Mouse (Mus musculus): Measurements from ENCODE around the gene Ccr10. TPM values are rescaled to one million over a fixed set of nuclear protein-coding genes. Genes with fewer than 3 reads are reported as not detected.

Ccr10 gene
- 0.31 and 0.36 TPM in 2 replicates for polyA plus RNA-seq (2015; fragmentation: Nextera tagmentation; extraction: Ambion mirVana)

GRCm38 (mm10) chr11:101174851-101175628 lies at the start of gene Ccr10:
TSS of gene Ccr10 (minus strand) at chr11:101175443.
- H3K27me3 ChIP-seq (replicated peaks): peaks cover 25% of the 10 kb centered on the region
- peaks cover 74% of the 10 kb centered on the region for H3K4me1 ChIP-seq
- H3K9ac ChIP-seq: peak within 1 kb of the TSS; percentile 46
- no peaks in the 10 kb centered on the region for H3K36me3 ChIP-seq (replicated peaks)
- peak within 1 kb of the TSS; percentile 66 for H3K27ac ChIP-seq
- H3K9me3 ChIP-seq: no peaks in the 10 kb centered on the region
- ATAC-seq (replicated peaks): no peak
- H3K4me3 ChIP-seq: peak within 1 kb of the TSS; percentile 43
- WGBS: 19% methylated on average over 14 of the region's 14 CpGs
- peak within 1 kb of the TSS; percentile 57 for H3K4me2 ChIP-seq

- no peak overlapping the region for H3K9ac ChIP-seq
- H3K4me3 ChIP-seq: no peak overlapping the region
- H3K27me3 ChIP-seq (replicated peaks): no peaks in the 10 kb centered on the region
- no peak overlapping the region for H3K4me2 ChIP-seq
- ATAC-seq (replicated peaks): no peak
- no peak overlapping the region for H3K27ac ChIP-seq
- H3K4me1 ChIP-seq: peaks cover 7% of the 10 kb centered on the region
- 93% methylated on average over 3 of the region's 3 CpGs for WGBS
- H3K9me3 ChIP-seq: no peaks in the 10 kb centered on the region
- H3K36me3 ChIP-seq (replicated peaks): no peaks in the 10 kb centered on the region
Observed at GRCm38 (mm10) chr11:101224337-101224736, 49.1 kb upstream of the Ccr10 start.

- 0 out of 2 replicates have a peak, but pooled peaks cover 4% of the 10 kb centered on the region for H3K36me3 ChIP-seq (replicated peaks)
- no peak overlapping the region for H3K4me3 ChIP-seq
- H3K4me2 ChIP-seq: no peak overlapping the region
- H3K9me3 ChIP-seq: no peaks in the 10 kb centered on the region
- WGBS: 91% methylated on average over 8 of the region's 8 CpGs
- H3K27me3 ChIP-seq (replicated peaks): no peaks in the 10 kb centered on the region
- no peak for ATAC-seq (replicated peaks)
- no peak overlapping the region for H3K27ac ChIP-seq
- no peak overlapping the region for H3K9ac ChIP-seq
- peaks cover 7% of the 10 kb centered on the region for H3K4me1 ChIP-seq
Observed at GRCm38 (mm10) chr11:101221306-101221986, 46.2 kb upstream of the Ccr10 start.

- no peaks in the 10 kb centered on the region for H3K27me3 ChIP-seq (replicated peaks)
- no peak for ATAC-seq (replicated peaks)
- H3K27ac ChIP-seq: no peak overlapping the region
- H3K4me2 ChIP-seq: no peak overlapping the region
- H3K36me3 ChIP-seq (replicated peaks): 0 out of 2 replicates have a peak, but pooled peaks cover 4% of the 10 kb centered on the region
- no peak overlapping the region for H3K4me3 ChIP-seq
- no peak overlapping the region for H3K9ac ChIP-seq
- WGBS: 63% methylated on average over 2 of the region's 2 CpGs
- peaks cover 7% of the 10 kb centered on the region for H3K4me1 ChIP-seq
- no peaks in the 10 kb centered on the region for H3K9me3 ChIP-seq
Observed at GRCm38 (mm10) chr11:101220853-101221252, 45.6 kb upstream of the Ccr10 start.

- no peaks in the 10 kb centered on the region for H3K27me3 ChIP-seq (replicated peaks)
- H3K9me3 ChIP-seq: no peaks in the 10 kb centered on the region
- H3K4me3 ChIP-seq: no peak overlapping the region
- no peak for ATAC-seq (replicated peaks)
- no peak overlapping the region for H3K9ac ChIP-seq
- 86% methylated on average over 10 of the region's 10 CpGs for WGBS
- H3K4me2 ChIP-seq: no peak overlapping the region
- H3K4me1 ChIP-seq: no peaks in the 10 kb centered on the region
- H3K27ac ChIP-seq: no peak overlapping the region
- H3K36me3 ChIP-seq (replicated peaks): peaks cover 13% of the 10 kb centered on the region; the same call in 1 of the 2 replicates
Observed at GRCm38 (mm10) chr11:101218436-101219055, 43.3 kb upstream of the Ccr10 start.

GRCm38 (mm10) chr11:101216936-101217335 lies 41.7 kb upstream of the Ccr10 start:
- Histone ChIP-seq H3K9ac (no peak overlapping the region), H3K4me1 (no peaks in the 10 kb centered on the region), H3K36me3 (replicated peaks) (peaks cover 14% of the 10 kb centered on the region; the same call in 1 of the 2 replicates), H3K4me3 (no peak overlapping the region), H3K27ac (no peak overlapping the region), H3K4me2 (no peak overlapping the region), H3K27me3 (replicated peaks) (no peaks in the 10 kb centered on the region), H3K9me3 (no peaks in the 10 kb centered on the region)
- WGBS: 92% methylated on average over 5 of the region's 5 CpGs
- ATAC-seq (replicated peaks): no peak

- H3K36me3 ChIP-seq (replicated peaks): peaks cover 17% of the 10 kb centered on the region; the same call in 1 of the 2 replicates
- WGBS: 39% methylated on average over 3 of the region's 3 CpGs
- no peak overlapping the region for H3K9ac ChIP-seq
- H3K9me3 ChIP-seq: no peaks in the 10 kb centered on the region
- H3K4me1 ChIP-seq: no peaks in the 10 kb centered on the region
- ATAC-seq (replicated peaks): no peak
- no peak overlapping the region for H3K4me2 ChIP-seq
- H3K4me3 ChIP-seq: no peak overlapping the region
- no peak overlapping the region for H3K27ac ChIP-seq
- H3K27me3 ChIP-seq (replicated peaks): no peaks in the 10 kb centered on the region
Observed at GRCm38 (mm10) chr11:101211970-101212369, 36.7 kb upstream of the Ccr10 start.

- no peaks in the 10 kb centered on the region for H3K4me1 ChIP-seq
- H3K27me3 ChIP-seq (replicated peaks): no peaks in the 10 kb centered on the region
- H3K9me3 ChIP-seq: no peaks in the 10 kb centered on the region
- H3K9ac ChIP-seq: no peak overlapping the region
- H3K4me2 ChIP-seq: no peak overlapping the region
- H3K27ac ChIP-seq: no peak overlapping the region
- peaks cover 38% of the 10 kb centered on the region for H3K36me3 ChIP-seq (replicated peaks)
- no peak overlapping the region for H3K4me3 ChIP-seq
- no peak for ATAC-seq (replicated peaks)
- WGBS: 22% methylated on average over 7 of the region's 7 CpGs
Observed at GRCm38 (mm10) chr11:101200986-101201385, 25.7 kb upstream of the Ccr10 start.

GRCm38 (mm10) chr11:101199555-101199954 lies 24.3 kb upstream of the Ccr10 start:
- Histone ChIP-seq H3K27me3 (replicated peaks) (no peaks in the 10 kb centered on the region), H3K36me3 (replicated peaks) (peaks cover 39% of the 10 kb centered on the region), H3K4me1 (no peaks in the 10 kb centered on the region), H3K4me2 (no peak overlapping the region), H3K9ac (no peak overlapping the region), H3K9me3 (no peaks in the 10 kb centered on the region), H3K27ac (no peak overlapping the region), H3K4me3 (no peak overlapping the region)
- ATAC-seq (replicated peaks): no peak
- WGBS: 92% methylated on average over 3 of the region's 3 CpGs

- Histone ChIP-seq H3K36me3 (replicated peaks) (peaks cover 31% of the 10 kb centered on the region), H3K4me3 (no peak overlapping the region), H3K27ac (no peak overlapping the region), H3K4me1 (no peaks in the 10 kb centered on the region), H3K4me2 (no peak overlapping the region), H3K27me3 (replicated peaks) (no peaks in the 10 kb centered on the region), H3K9ac (no peak overlapping the region), H3K9me3 (no peaks in the 10 kb centered on the region)
- no peak for ATAC-seq (replicated peaks)
- WGBS: 92% methylated on average over 8 of the region's 8 CpGs
Observed at GRCm38 (mm10) chr11:101196175-101196574, 20.9 kb upstream of the Ccr10 start.

- no peak for ATAC-seq (replicated peaks)
- no peak overlapping the region for H3K4me3 ChIP-seq
- peaks cover 31% of the 10 kb centered on the region for H3K36me3 ChIP-seq (replicated peaks)
- 93% methylated on average over 8 of the region's 8 CpGs for WGBS
- H3K9me3 ChIP-seq: no peaks in the 10 kb centered on the region
- H3K27me3 ChIP-seq (replicated peaks): no peaks in the 10 kb centered on the region
- H3K9ac ChIP-seq: no peak overlapping the region
- H3K4me2 ChIP-seq: no peak overlapping the region
- peaks cover 3% of the 10 kb centered on the region for H3K4me1 ChIP-seq
- H3K27ac ChIP-seq: no peak overlapping the region
Observed at GRCm38 (mm10) chr11:101195571-101195970, 20.3 kb upstream of the Ccr10 start.

- Histone ChIP-seq H3K27me3 (replicated peaks) (no peaks in the 10 kb centered on the region), H3K4me3 (no peak overlapping the region), H3K9ac (no peak overlapping the region), H3K36me3 (replicated peaks) (peaks cover 29% of the 10 kb centered on the region), H3K27ac (no peak overlapping the region), H3K4me1 (peaks cover 7% of the 10 kb centered on the region), H3K4me2 (no peak overlapping the region), H3K9me3 (no peaks in the 10 kb centered on the region)
- ATAC-seq (replicated peaks): no peak
- 93% methylated on average over 1 of the region's 1 CpGs for WGBS
Observed at GRCm38 (mm10) chr11:101195101-101195500, 19.9 kb upstream of the Ccr10 start.
